Mouse (Mus musculus): ENCODE data around the gene Grrp1. TPM values are rescaled to one million over a fixed set of nuclear protein-coding genes. Genes with fewer than 3 reads are reported as not detected.
A peak's percentile ranks its signal among the peaks of the same experiment; 100 is the strongest.
"Not testable (repeated sequence)": the region's sequence is repeated elsewhere in the genome, so short reads cannot be mapped to it uniquely, and the experiment has no call there.

Gene Grrp1
- polyA plus RNA-seq, 1 experiment from 2014 or later, result 11.0 TPM

GRCm38 (mm10) chr4:134288397-134289256 lies 34.7 kb upstream of the Grrp1 start:
- ATAC-seq (ENCODE audit: borderline replicate concordance, extremely low read depth, low FRiP score, low TSS enrichment), result no peak
- Histone ChIP-seq H3K9ac (peak overlapping the region; percentile 95), H3K27ac (peak overlapping the region; percentile 100), H3K4me1 (peaks cover 20% of the 10 kb centered on the region), H3K4me3 (peak overlapping the region; percentile 96), H3K9me3 (no peaks in the 10 kb centered on the region), H3K4me2 (peak overlapping the region; percentile 90), H3K27me3 (peaks cover 8% of the 10 kb centered on the region; the same call in 1 of the 2 replicates), H3K36me3 (peaks cover 5% of the 10 kb centered on the region)
- WGBS, result 16% methylated on average over 11 of the region's 11 CpGs

DNA sequence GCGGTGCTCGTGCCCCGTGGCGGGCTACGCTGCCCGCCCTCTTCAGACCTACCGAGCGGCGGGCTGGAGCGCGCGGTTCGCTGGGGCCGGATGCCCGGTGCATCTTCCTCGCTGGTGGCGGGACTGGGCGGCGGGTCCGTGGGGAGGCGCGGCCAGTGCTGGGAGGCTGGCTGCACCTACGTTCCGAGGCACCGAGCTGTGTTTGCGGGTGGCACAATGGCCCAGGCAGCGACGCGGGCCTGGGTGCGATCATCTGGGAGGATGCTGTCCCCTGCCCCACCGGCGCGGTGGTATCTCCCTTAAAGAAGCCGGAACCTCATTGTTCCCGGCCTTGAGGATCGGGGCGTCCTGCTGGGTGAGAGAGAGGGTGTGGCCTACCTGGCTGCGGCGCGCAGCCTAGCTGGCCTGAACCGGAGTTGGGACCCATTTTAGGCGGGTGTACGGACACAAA lies 33.7 kb upstream of the Grrp1 start, which contains the start of gene Pdik1l:
TSS of gene Pdik1l (minus strand) at position 321 of the 451 bp plus-strand sequence.
- 0% methylated on average over 43 of the region's 43 CpGs for WGBS

DNA sequence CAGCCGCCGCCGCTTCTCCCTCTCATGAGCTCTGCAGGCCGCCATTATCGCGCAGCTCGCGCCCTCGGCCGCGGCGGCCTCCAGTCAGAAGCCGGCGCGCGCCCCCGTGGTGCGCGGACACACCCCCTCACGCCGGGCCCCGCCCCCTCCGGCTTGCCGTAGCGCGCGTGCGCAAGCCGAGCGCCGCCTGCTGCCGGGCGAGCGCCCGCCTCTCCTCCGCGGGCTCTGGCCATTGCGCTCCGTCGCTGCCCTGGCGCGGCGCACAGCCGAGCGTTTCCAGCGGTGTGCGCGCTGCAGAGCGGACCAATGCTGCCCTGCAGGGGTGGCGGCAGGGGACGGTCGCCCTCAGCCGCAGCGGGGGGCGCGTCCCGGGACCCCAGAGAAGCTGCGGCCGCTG lies 33.3 kb upstream of the Grrp1 start:
- H3K36me3 ChIP-seq, result peaks cover 20% of the 10 kb centered on the region
- ATAC-seq (ENCODE audit: borderline replicate concordance, extremely low read depth, low FRiP score, low TSS enrichment), result peak; percentile 95
- peak overlapping the region; percentile 100 for H3K27ac ChIP-seq
- peak overlapping the region; percentile 96 for H3K4me3 ChIP-seq
- peaks cover 20% of the 10 kb centered on the region for H3K4me1 ChIP-seq
- no peaks in the 10 kb centered on the region for H3K27me3 ChIP-seq
- H3K4me2 ChIP-seq, result peak overlapping the region; percentile 90
- H3K9ac ChIP-seq, result peak overlapping the region; percentile 99
- no peaks in the 10 kb centered on the region for H3K9me3 ChIP-seq
- WGBS, result 0% methylated on average over 42 of the region's 59 CpGs

More for the DNA sequence above, 33.7 kb upstream of the Grrp1 start, which contains the start of gene Pdik1l:
- Histone ChIP-seq H3K27me3 (no peaks in the 10 kb centered on the region), H3K4me1 (peaks cover 20% of the 10 kb centered on the region), H3K9me3 (no peaks in the 10 kb centered on the region), H3K27ac (peak within 1 kb of the TSS; percentile 100), H3K4me2 (peak within 1 kb of the TSS; percentile 90), H3K36me3 (peaks cover 16% of the 10 kb centered on the region), H3K9ac (peak within 1 kb of the TSS; percentile 99), H3K4me3 (peak within 1 kb of the TSS; percentile 96)
- ATAC-seq (ENCODE audit: borderline replicate concordance, extremely low read depth, low FRiP score, low TSS enrichment), result peak; percentile 64

DNA sequence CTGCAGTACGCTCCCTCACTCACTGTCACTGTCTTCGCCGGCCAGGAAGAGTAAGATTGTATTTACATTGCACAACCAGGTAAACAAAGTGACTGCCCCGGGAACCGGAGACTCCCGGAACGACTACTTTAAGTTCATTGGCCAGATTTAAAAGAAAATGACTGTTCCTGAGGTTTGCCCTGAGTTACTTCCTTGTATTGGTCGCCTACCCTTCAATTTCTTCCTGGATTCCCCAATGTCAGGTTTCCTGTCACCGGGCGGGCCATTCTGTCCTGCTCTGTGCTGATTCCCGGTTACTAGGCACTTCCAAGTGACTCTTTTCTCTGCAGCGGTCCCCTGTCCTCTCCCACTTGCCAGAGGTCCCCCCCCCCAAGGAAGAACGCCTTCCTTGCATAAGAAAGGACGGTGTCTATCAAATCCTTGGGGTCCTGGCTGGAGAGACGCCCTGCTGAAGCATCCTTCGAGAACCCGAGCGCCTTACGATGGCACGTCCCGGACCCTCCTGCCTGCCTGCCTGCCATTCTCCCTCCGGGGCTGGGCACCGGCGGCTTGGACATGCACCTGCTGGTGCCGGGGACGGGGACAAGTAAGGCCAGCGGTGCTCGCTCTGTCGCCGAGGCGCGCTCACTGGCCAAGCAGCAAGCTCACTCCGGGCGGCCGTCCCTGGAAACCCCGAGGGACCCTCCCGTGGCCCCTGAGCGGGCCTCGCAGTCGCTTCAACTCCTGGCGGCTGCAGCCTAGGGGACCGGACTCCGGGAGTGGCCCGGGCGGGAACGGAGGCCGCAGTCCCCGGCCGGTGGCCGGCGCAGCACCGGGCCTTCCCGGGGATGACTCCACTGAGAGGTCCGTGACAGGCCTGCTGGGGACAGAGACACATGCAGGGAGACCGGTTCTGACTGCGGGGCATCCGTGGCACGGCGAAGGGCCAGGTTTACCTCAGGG lies 32.6 kb upstream of the Grrp1 start:
- peak overlapping the region; percentile 99 for H3K9ac ChIP-seq
- H3K4me2 ChIP-seq, result peak overlapping the region; percentile 90
- H3K4me3 ChIP-seq, result peak overlapping the region; percentile 96
- H3K27me3 ChIP-seq, result no peaks in the 10 kb centered on the region
- under 1% methylated on average over 59 of the region's 59 CpGs for WGBS
- H3K27ac ChIP-seq, result peak overlapping the region; percentile 80
- peak; percentile 28 for ATAC-seq (ENCODE audit: borderline replicate concordance, extremely low read depth, low FRiP score, low TSS enrichment)
- no peaks in the 10 kb centered on the region for H3K9me3 ChIP-seq
- H3K36me3 ChIP-seq, result peaks cover 26% of the 10 kb centered on the region
- H3K4me1 ChIP-seq, result peaks cover 20% of the 10 kb centered on the region

- no peak for ATAC-seq (ENCODE audit: borderline replicate concordance, extremely low read depth, low FRiP score, low TSS enrichment)
- Histone ChIP-seq H3K36me3 (peaks cover 39% of the 10 kb centered on the region), H3K4me2 (no peak overlapping the region)
Measured at GRCm38 (mm10) chr4:134284942-134285341, 31.0 kb upstream of the Grrp1 start.

DNA sequence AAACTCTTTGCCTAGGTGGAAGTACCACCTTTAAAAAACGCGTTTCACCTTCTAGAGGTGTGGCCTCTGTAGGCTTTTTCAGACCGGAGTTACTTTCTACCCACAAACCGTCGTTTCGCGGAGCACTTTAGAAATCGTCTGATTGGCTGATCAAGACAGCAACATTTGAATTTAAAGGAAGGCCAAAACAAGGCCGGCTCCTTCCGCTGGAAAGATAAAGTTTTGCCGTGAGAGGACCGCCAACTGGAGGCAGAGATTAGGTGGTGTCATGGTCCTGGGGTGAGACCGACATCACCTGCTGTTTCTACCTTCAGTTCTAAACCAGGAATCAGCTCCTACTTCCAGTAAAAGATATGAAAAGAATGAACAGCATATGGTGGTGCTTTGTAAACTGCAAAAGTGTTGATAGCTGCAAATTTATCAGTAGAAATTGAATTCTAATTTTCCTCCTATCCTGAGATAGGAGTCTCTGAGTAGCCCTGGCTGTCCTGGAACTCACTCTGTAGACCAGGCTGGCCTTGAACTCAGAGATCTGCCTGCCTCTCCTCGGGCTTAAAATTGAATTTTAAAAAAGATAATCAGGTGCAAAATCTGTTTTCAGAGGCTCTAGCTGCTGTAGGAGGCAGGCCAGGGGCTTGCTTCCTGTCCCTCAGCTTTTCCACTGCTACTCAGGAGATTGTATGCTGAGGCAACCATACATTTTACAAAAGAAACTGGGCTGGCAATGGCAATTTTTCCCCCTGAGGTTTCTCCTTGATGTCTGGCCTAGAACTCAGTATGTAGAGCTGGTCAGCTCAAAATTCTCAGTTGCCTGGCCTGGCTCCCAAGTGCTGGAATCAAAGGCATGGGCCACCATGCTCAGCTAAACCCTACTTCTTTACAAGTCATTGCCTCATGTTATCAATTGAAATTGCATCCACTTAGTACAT lies 19.8 kb upstream of the Grrp1 start:
- H3K36me3 ChIP-seq, result peaks cover 23% of the 10 kb centered on the region
- H3K9ac ChIP-seq, result no peak overlapping the region
- peak overlapping the region; percentile 24 for H3K4me3 ChIP-seq
- peak overlapping the region; percentile 48 for H3K4me2 ChIP-seq
- H3K4me1 ChIP-seq, result 0 out of 2 replicates have a peak, but pooled peaks cover 6% of the 10 kb centered on the region
- peak overlapping the region; percentile 52; the same call in 1 of the 2 replicates for H3K27ac ChIP-seq
- no peaks in the 10 kb centered on the region for H3K9me3 ChIP-seq
- WGBS, result 5% methylated on average over 14 of the region's 14 CpGs
- H3K27me3 ChIP-seq, result no peaks in the 10 kb centered on the region
- 0 out of 2 replicates have a peak, but pooled peaks have one; percentile 31 for ATAC-seq (ENCODE audit: borderline replicate concordance, extremely low read depth, low FRiP score, low TSS enrichment)

More at GRCm38 (mm10) chr4:134284942-134285341, 31.0 kb upstream of the Grrp1 start:
- WGBS, result 78% methylated on average over 2 of the region's 2 CpGs
- Histone ChIP-seq H3K27ac (no peak overlapping the region), H3K9me3 (no peaks in the 10 kb centered on the region), H3K4me3 (no peak overlapping the region), H3K27me3 (no peaks in the 10 kb centered on the region), H3K9ac (no peak overlapping the region), H3K4me1 (peaks cover 20% of the 10 kb centered on the region)

GRCm38 (mm10) chr4:134272731-134273416 lies 19.0 kb upstream of the Grrp1 start:
- peak overlapping the region; percentile 24 for H3K4me3 ChIP-seq
- H3K9me3 ChIP-seq, result no peaks in the 10 kb centered on the region
- H3K9ac ChIP-seq, result no peak overlapping the region
- ATAC-seq (ENCODE audit: borderline replicate concordance, extremely low read depth, low FRiP score, low TSS enrichment), result no peak
- peak overlapping the region; percentile 52; the same call in 1 of the 2 replicates for H3K27ac ChIP-seq
- H3K36me3 ChIP-seq, result peaks cover 17% of the 10 kb centered on the region
- peak overlapping the region; percentile 48 for H3K4me2 ChIP-seq
- peaks cover 6% of the 10 kb centered on the region; the same call in 1 of the 2 replicates for H3K4me1 ChIP-seq
- 7% methylated on average over 13 of the region's 13 CpGs for WGBS
- H3K27me3 ChIP-seq, result no peaks in the 10 kb centered on the region

GRCm38 (mm10) chr4:134271979-134272378 lies 18.1 kb upstream of the Grrp1 start:
- 80% methylated on average over 7 of the region's 7 CpGs for WGBS
- no peak for ATAC-seq (ENCODE audit: borderline replicate concordance, extremely low read depth, low FRiP score, low TSS enrichment)
- no peaks in the 10 kb centered on the region for H3K9me3 ChIP-seq
- peaks cover 6% of the 10 kb centered on the region; the same call in 1 of the 2 replicates for H3K4me1 ChIP-seq
- H3K9ac ChIP-seq, result no peak overlapping the region
- H3K4me3 ChIP-seq, result no peak overlapping the region
- H3K4me2 ChIP-seq, result no peak overlapping the region
- no peaks in the 10 kb centered on the region for H3K27me3 ChIP-seq
- no peak overlapping the region for H3K27ac ChIP-seq
- peaks cover 8% of the 10 kb centered on the region for H3K36me3 ChIP-seq

DNA sequence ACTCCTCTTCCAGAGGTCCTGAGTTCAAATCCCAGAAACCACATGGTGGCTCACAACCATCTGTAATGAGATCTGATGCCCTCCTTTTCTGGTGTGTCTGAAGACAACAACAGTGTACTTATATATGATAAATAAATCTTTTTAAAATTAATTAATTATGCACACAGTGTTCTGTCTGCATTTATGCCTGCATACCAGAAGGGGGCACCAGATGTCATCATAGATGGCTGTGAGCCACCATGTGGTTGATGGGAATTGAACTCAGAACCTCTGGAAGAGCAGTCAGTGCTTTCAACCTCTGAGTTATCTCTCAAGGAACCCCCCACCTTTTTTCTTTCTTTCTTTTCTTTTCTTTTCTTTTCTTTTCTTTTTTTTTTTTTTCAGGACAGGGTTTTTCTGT lies 15.7 kb upstream of the Grrp1 start:
- not testable (repeated sequence) for H3K4me2 ChIP-seq; H3K27ac ChIP-seq; ATAC-seq (ENCODE audit: borderline replicate concordance, extremely low read depth, low FRiP score, low TSS enrichment); H3K9ac ChIP-seq; H3K4me3 ChIP-seq; H3K36me3 ChIP-seq; H3K4me1 ChIP-seq; H3K27me3 ChIP-seq; H3K9me3 ChIP-seq

DNA sequence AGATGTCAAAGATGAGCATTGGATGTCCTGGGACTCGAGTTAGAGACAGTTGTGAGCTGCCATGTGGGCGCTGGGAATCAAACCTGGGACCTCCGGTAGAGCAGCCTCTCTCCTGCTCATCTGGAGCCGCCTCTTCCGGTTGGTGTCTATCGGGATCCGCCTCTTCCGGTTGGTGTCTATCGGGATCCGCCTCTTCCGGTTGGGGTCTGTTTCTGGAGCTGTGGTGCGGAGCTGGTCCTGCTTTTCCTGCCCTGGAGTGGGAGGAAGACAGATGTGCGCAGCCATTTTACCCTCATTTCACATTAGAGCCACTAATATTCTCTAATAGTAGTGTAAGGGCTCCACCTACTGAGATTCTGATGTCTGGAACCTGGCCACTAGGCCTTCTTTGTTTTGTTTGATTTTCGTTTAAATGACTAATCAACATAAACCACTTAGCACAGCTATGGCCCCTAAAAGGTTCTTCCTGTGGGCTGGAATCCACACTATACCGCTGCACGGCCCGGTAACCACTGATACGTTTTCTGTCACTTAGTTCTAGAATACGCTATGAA lies 14.3 kb upstream of the Grrp1 start:
- no peak for ATAC-seq (ENCODE audit: borderline replicate concordance, extremely low read depth, low FRiP score, low TSS enrichment)
- Histone ChIP-seq H3K36me3 (no peaks in the 10 kb centered on the region), H3K4me1 (peaks cover 6% of the 10 kb centered on the region; the same call in 1 of the 2 replicates), H3K27me3 (no peaks in the 10 kb centered on the region), H3K9me3 (no peaks in the 10 kb centered on the region), H3K9ac (no peak overlapping the region), H3K27ac (no peak overlapping the region), H3K4me3 (no peak overlapping the region), H3K4me2 (no peak overlapping the region)
- 75% methylated on average over 19 of the region's 19 CpGs for WGBS
